Mouse (Mus musculus) kidney, adult 8-10 months (tissue): ENCODE measurements around the gene Stmn1.
A peak's percentile ranks its signal among the peaks of the same experiment; 100 is the strongest.

ENCODE experiments used
- DNase-seq, 2 experiments: peaks; one replicate each; pipeline ENCODE4 v3.0.0; 2022

Gene Stmn1

GRCm38 (mm10) chr4:134458856-134459255, 9.3 kb upstream of the Stmn1 start:
- no peak for DNase-seq

GRCm38 (mm10) chr4:134460277-134460676, 7.8 kb upstream of the Stmn1 start:
- DNase-seq, result no peak

GRCm38 (mm10) chr4:134461252-134461651, 6.9 kb upstream of the Stmn1 start:
- DNase-seq, result no peak

- DNase-seq, result no peak
These were observed 2.3 kb upstream of the Stmn1 start for GRCm38 (mm10) chr4:134465789-134466188.

- DNase-seq, result no peak
These were observed 1.5 kb upstream of the Stmn1 start for GRCm38 (mm10) chr4:134466381-134467262.

- DNase-seq, result no peak
These were observed 495 bp upstream of the Stmn1 start for GRCm38 (mm10) chr4:134467435-134468214.

GRCm38 (mm10) chr4:134468578-134469266, 602 bp downstream of the Stmn1 start:
- DNase-seq, result peak; percentile 88 to 94

GRCm38 (mm10) chr4:134469341-134469796, 1.2 kb downstream of the Stmn1 start:
- no peak for DNase-seq

- no peak for DNase-seq
These were observed 1.9 kb downstream of the Stmn1 start for GRCm38 (mm10) chr4:134469985-134470384.

DNA sequence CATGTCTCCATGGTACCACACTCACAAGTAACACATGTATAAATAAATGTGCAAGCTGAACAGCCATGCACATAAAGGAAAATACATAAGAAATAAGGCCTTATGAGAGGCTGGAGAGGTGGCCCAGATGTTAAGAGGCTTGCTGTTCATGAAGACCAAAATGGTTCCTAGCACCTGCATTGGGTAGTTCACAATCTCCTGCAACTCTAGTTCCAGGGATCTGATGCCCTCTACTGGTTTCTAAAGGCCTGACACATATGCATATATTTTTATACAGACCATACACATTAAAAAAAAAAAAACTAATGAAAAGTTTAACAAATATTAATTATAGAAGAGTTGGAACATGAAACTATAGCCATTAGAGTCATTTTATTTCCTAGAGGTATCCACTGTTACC, 3.3 kb downstream of the Stmn1 start:
- DNase-seq, result no peak

GRCm38 (mm10) chr4:134473764-134474163, 5.6 kb downstream of the Stmn1 start:
- DNase-seq, result no peak

DNA sequence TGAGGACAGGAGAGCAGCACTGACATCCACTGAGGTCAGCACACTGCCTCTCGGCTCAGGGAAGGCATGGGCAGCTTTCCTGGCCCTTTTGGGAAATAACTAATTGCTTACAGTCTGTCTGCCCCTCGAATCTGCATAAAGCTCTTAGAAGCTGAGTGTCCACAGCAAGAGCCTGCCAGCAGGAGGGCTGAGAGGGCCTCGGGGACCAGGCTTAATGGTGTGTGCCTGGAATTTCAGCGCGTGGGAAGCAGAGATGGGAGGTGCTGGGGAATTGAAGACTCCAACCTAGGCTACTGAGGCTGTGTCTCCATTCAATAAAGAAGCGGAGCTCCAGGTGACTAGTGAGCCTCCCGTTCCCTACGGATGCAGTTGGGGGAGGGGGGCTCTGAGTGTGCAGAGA, 6.1 kb downstream of the Stmn1 start:
- DNase-seq, result no peak

DNA sequence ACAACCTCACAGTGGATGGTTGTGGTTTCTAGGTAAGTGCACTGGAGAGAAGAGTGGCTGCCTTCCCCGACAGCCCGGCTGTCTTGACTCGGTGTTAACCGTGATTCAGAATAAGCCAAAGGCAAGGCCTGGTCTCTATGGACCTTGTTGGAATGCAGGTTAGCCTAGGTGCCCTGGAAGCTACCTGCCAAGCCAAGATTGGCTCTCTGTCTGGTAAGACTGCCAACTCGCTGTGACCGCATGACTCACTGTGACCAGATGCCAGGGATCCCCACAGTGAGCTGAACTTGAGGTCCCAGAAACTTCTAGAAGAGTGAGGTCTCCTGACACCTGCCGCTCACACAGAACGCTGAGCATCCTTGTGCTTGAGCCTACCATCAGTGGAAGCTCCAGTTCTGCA, 8.8 kb downstream of the Stmn1 start:
- peak in 1 of 2 experiments; percentile 52 for DNase-seq

DNA sequence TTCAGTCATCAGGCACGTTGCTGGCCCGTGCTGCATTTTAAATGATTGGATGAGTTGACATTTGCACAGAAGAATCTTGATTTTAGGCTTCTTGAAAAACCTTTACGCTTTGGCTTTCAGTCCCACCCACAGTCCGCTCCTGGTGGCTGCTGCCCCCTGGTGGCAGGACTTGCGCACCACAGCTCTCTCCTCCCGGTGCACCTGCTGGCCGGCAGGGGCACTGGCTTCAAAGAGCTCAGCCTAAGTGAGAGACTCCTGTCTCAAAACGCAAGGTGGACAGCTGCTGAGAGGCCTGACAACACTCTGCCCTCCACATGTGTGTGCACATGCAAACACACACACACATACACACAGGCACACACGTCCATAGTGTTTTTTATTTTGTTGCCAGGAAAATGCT, 9.9 kb downstream of the Stmn1 start:
- peak; percentile 83 to 91 for DNase-seq

- DNase-seq, result no peak
These were observed 11.7 kb downstream of the Stmn1 start for GRCm38 (mm10) chr4:134479839-134480238.

- peak; percentile 68 to 86 for DNase-seq
These were observed 12.7 kb downstream of the Stmn1 start for GRCm38 (mm10) chr4:134480864-134481263.

GRCm38 (mm10) chr4:134481270-134481669, 13.2 kb downstream of the Stmn1 start:
- DNase-seq, result no peak

GRCm38 (mm10) chr4:134482442-134482841, 14.3 kb downstream of the Stmn1 start:
- DNase-seq, result no peak

GRCm38 (mm10) chr4:134483078-134483688, 15.1 kb downstream of the Stmn1 start:
- DNase-seq, result no peak

GRCm38 (mm10) chr4:134483696-134484095, 15.6 kb downstream of the Stmn1 start:
- DNase-seq, result peak in 1 of 2 experiments; percentile 56

DNA sequence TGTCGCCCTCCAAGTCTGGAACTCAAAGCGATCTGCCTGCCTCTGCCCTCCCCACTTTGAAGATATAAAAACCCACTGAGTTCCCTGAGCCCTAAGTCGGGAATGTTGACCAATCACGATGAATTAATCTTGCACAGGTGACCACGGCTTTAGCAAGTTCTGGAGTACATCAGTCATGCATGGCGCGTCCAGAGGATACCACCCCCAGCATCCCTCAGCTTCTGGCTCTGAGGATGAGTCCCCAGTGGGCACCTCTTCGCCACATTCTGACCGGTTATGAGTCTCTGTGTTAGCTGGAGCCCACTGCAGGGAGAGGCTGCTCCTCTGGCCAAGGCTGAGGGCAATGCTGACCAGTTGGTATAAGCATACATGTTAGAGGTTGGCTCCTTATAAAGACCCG, 16.1 kb downstream of the Stmn1 start:
- DNase-seq, result no peak

DNA sequence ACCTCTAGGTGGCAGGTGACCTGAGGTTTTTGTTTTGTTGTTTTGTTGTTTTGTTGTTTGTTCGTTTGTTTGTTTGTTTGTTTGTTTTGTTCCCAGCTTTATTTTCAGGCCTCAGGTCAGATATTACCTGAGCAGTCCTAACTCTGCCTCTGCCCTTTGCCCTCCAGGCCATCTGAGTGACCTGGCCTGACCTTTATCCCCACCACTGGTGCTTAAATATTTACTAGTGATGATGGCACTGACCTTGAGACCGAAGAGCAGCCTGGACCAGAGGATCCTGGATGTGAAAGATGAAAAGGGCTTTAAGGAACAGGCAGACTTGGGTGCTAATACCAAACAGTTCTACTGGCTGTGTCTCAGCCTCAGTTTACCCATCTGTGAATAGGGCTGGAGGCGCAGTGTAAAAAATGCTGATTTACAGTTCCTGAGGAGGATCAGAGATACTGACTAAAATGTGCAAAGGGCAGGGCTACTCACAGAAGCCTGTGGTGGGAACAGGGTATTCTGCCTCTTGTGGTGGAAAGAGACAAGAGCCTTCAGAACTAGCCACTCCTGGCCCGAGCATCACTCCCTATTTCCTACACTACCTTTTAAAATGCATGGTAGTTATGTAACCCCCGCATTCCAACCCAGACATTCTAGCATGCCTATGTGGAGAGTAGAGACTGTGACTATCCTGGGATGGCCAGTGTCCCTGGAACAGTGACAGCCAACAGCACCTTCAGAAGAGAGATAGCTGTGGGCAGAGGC, 17.2 kb downstream of the Stmn1 start:
- peak; percentile 83 to 84 for DNase-seq
